Mouse (Mus musculus) bone marrow, adult 2 months (tissue): ENCODE measurements around the gene Ccdc136.

Source experiments
- CTCF ChIP-seq: fragments of 200-500 bp; IDR thresholded peaks from 2 replicates; pipeline ENCODE4 v1.5.1; 2011; ENCODE audit warnings: low read length, control low read depth; ENCODE audit not compliant: control insufficient read depth, insufficient read depth
- POLR2A ChIP-seq: fragments of 200-500 bp; IDR thresholded peaks from 2 replicates; pipeline ENCODE4 v1.6.1; 2011; ENCODE audit warnings: low read depth, mild to moderate bottlenecking, control low read depth, low read length, borderline replicate concordance; ENCODE audit not compliant: control insufficient read depth

DNA sequence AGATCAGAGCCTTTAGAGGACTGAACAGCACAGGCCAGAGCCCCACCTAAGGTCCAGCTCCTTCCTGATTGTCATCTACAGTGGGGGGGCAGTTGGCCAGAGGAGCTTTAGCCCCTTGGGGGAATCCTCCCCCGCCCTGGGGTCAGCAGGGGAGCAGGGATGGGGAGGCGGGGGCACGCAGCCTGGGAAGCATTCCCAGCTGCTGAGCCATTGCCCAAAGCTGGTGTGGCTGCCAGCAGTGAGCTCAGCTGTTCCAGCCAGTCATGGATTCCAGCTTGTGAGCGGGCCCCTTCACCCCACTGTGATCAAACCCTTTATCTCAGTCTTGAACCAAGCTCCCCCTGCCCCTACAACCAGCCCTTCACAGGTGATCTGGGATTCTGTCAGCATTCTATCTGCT lies 43.1 kb downstream of the Ccdc136 start:
- TF ChIP-seq CTCF, result no peak
- TF ChIP-seq POLR2A, result no peak
